Mouse (Mus musculus): ENCODE data around the gene 3100002H09Rik.

Gene 3100002H09Rik

GRCm38 (mm10) chr4:124610703-124611102 lies at the start of gene 3100002H09Rik:
Gene 3100002H09Rik (minus strand): TSS chr4:124610803.
- DNase-seq: no peak

DNA sequence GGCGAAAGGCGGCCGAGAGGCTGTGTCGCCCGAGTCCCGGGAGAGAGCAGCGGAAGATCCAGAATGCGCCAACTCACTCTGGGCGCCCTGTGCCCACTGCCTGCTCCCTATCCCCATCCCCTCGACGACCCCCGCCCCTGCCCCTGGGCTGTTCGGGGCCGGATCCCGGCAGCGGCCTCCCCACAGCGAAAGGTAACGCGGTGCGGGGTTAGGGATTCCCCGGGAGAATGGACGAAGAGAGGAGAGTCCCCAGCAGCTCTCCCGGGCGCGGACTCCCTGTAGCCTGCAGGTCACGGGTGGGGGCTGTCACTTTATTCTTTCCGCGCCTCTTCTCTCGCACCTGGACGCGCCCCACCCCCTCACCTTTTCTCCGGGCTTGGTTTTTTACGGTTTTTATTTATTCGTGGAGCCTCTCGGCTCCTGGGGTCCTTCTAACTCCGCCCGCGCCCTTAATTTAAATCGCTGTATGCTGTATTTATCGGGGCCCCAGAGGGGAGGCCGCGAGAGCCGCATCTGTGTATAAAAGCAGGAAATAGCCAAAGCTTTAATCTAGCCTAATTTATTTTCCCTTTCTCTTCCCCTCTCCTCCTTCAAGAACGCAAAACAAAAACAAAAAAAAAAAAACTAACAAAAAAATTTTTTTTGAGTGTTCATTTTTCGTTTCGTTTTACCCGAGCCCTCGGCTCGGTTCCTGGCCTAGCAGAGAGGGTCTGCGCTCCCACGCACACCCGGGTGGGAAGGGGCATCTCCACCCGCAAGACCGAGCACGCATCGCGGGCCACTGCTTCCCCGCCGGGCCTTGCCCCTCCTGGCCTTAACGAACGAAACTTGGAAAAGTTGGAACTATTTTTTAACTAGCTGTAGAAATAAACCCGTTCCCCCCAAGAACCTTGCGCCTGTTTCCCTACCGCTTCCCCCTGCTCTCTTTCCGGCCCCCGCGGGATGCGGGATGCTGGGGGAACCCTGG lies 48.9 kb upstream of the 3100002H09Rik start:
- no peak for DNase-seq

GRCm38 (mm10) chr4:124658412-124658851 lies 47.8 kb upstream of the 3100002H09Rik start:
- no peak for DNase-seq

DNA sequence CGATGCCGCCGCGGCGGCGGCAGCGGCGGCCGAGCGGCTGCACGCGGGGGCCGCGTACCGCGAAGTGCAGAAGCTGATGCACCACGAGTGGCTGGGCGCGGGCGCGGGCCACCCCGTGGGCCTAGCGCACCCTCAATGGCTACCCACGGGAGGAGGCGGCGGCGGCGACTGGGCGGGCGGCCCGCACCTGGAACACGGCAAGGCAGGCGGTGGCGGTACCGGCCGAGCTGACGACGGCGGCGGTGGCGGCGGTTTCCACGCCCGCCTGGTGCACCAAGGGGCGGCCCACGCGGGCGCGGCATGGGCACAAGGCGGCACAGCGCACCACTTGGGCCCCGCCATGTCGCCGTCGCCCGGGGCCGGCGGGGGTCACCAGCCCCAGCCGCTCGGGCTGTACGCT lies 47.2 kb upstream of the 3100002H09Rik start:
- DNase-seq: no peak

DNA sequence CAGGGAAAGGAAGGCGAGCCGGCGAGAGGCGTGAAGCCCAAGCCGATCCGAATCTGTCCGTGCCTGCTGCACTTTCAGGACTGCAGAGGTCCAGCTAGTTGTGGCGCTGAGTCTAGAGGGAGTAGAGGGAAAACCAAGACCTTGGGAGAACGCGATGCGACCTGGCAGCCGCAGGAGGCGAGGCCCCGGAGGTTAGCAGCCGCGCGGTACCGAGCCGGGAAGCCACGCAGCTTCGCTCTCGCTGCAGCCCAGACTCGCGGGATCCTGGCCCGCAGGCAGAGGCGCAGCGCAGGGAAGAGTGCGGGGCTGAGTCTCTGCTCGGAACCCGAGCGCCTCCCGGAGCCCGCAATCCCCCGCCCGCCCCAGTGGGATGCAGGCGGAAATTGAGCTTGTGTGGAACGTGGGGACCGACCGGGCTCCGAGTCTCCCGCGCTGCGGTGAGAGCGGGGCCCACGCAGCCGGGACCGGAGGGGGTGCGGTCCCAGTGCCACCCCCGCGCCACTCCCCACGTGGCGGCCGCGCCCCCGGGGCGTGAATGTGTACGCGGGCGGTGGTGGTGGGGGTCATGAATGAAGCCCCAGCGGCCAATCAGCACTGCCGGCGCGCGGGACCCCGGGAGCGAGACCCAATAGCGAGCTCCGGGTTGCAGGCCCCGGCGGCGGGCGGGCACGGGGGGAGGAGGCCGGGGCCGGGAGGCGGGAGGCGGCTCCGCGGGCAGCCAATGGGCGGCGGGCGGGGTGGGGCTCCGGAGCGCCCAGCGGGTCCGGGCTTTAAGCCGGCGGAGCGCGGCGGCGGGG lies 46.4 kb upstream of the 3100002H09Rik start:
- peak; percentile 99 for DNase-seq

GRCm38 (mm10) chr4:124656518-124656853 lies 45.9 kb upstream of the 3100002H09Rik start, which contains the start of gene Pou3f1:
Gene Pou3f1 (plus strand): TSS chr4:124656807.
- no peak for DNase-seq

DNA sequence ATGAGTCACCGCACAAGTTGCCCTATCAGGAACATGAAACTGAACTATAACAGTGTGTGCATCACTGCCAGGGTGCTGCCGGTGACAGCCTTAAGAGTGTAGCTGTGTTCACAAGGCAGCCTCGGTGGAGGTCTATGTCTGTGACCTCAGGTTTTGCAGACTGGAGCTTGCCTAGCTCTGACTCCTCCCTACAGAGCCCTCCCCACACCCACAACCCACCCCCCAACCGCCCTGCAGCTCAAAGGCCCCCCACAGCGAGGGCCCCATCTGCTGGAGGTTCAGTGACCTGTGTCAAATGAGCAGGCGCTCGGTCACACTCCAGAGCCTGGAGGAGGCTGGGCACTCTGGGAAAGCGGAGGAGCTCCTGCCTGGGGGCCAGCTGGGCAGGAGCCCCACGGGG lies 42.3 kb upstream of the 3100002H09Rik start:
- no peak for DNase-seq

DNA sequence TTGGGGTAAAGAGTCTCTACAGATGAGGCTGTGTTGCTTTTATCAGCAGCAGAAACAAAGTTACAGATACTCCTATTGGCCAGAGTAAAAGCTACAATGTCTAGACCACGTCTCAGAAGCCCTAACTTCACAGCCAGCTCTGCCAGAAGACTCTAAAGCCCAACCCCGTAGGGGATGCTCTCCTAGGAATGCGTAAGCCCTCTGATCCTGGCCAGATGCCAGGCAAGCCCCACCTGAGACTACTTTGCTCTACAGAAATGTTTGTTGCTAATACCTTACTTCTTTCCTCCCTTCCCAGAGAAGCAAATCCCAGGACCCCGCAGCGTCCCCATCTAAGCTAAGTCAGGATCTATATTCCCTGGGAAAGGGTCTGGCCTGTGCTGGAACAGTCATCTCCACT lies 37.3 kb upstream of the 3100002H09Rik start:
- DNase-seq: no peak

GRCm38 (mm10) chr4:124646591-124646990 lies 36.0 kb upstream of the 3100002H09Rik start:
- peak; percentile 95 for DNase-seq

DNA sequence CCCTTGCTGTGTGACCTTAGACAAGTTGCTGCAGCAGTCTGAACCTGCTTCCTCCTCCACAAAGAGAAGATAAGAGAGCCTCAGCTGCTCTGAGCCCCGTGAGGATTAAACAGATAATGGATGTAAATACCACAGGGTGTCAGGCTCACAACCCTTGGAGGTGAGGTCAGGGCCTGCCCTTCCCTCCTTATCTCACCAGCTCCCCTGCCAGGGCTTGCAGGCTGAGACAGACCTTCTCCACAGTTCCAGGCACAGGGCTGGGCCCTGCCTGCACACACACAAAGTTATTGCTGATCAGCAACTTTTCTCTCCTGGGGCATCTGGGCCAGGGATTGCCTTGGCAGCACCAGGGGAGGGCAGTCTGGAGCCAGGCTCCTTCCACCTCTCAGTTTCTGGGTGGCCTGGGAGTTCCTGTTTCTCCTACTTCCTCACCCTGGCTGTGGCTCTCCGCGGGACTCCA lies 34.4 kb upstream of the 3100002H09Rik start:
- DNase-seq: peak; percentile 94

- DNase-seq: no peak
Measured at GRCm38 (mm10) chr4:124643859-124644258, 33.3 kb upstream of the 3100002H09Rik start.

GRCm38 (mm10) chr4:124639715-124640114 lies 29.1 kb upstream of the 3100002H09Rik start:
- DNase-seq: no peak

DNA sequence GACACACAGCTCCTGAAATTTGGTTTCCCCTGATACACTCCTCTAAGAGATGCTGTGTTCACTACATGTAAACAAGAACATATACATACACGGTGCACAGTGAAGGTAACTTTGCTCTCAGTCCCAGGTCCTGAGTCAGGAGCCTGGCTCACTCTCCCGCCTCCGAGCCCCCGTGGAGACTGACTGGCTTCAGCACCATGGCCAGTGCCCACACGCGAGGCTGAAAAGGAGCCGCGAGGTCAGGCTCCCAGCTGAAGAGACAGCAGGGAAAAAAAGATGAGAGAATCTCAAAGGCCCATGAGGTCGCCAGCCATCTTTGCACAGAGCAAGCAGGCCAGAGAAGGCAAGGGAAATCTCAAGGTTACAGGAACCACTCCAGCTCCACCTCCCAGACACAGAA lies 22.7 kb upstream of the 3100002H09Rik start:
- DNase-seq: no peak

- no peak for DNase-seq
Measured at GRCm38 (mm10) chr4:124632856-124633255, 22.3 kb upstream of the 3100002H09Rik start.

GRCm38 (mm10) chr4:124631456-124631855 lies 20.9 kb upstream of the 3100002H09Rik start:
- no peak for DNase-seq

GRCm38 (mm10) chr4:124626836-124627235 lies 16.2 kb upstream of the 3100002H09Rik start:
- DNase-seq: no peak

DNA sequence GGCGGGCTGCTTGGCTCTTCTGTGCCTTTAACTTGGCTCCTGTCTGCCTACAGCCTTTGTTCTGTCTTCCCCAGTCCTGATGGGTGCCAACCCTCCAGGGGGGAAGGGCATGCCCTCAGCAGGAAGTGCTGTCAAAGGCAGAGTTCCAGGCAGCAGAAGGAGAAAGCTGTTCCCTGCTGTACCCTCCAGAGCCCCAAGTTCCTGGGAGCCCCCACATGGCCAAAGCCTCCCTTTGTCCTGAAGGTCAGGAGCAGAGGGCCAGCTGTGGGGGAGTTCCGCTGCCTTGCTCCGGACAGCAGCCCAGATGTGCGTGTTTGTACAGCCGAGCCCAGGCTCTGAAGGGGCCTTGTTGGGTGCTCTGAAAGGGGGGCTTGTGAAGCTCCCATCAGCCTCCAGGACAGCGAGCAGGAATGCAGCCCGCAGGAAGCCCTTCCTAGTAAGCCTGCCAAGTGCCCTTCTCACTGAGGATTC lies 13.5 kb upstream of the 3100002H09Rik start:
- DNase-seq: no peak

GRCm38 (mm10) chr4:124622566-124622965 lies 12.0 kb upstream of the 3100002H09Rik start:
- no peak for DNase-seq

GRCm38 (mm10) chr4:124621406-124621805 lies 10.8 kb upstream of the 3100002H09Rik start:
- no peak for DNase-seq

DNA sequence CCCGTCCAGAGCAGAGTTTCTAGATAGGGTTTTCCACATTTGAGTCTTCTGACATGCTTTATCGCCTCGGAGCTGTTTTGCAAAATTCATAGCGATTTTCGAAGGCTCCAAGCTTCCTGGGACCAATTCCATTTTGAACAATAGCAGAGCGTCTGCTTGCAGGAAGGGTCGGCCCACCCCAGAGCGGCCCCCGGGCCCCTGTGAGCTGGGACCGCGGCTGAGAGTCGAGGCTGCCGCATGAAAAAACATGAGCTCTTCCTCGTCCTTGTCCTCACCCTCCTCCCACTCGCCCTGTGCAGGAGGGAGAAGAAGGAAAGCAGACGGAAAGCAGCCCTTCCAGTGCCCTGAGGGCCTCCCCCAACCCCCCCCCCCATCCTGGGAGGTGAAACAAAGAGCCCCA lies 8.0 kb upstream of the 3100002H09Rik start:
- DNase-seq: no peak

GRCm38 (mm10) chr4:124616636-124617035 lies 6.0 kb upstream of the 3100002H09Rik start:
- no peak for DNase-seq

GRCm38 (mm10) chr4:124615986-124616385 lies 5.4 kb upstream of the 3100002H09Rik start:
- DNase-seq: no peak

GRCm38 (mm10) chr4:124615406-124615960 lies 4.9 kb upstream of the 3100002H09Rik start:
- no peak for DNase-seq
